Mouse (Mus musculus) forebrain, embryonic 12.5 days (tissue): ENCODE results near the gene Kif1b. TPM values are rescaled to one million over a fixed set of nuclear protein-coding genes. Genes with fewer than 3 reads are reported as not detected.
A peak's percentile ranks its signal among the peaks of the same experiment; 100 is the strongest.
"Not testable (repeated sequence)": the region's sequence is repeated elsewhere in the genome, so short reads cannot be mapped to it uniquely, and the experiment has no call there.

Experiments
- ATAC-seq: fragments of 200-750 bp; cut with Nextera tagmentation; 2 replicates; pipeline ENCODE4 v1.8.0; 2017; ENCODE audit warnings: moderate TSS enrichment; ENCODE audit not compliant: low FRiP score
- H3K27ac ChIP-seq: fragments of 300-500 bp; sonication (generic); 2 replicates; pipeline ENCODE4 v1.5.1; 2016; ENCODE audit warnings: mild to moderate bottlenecking
- H3K27me3 ChIP-seq: fragments of 300-500 bp; sonication (generic); 2 replicates; pipeline ENCODE4 v1.6.1; 2016; ENCODE audit warnings: mild to moderate bottlenecking
- H3K36me3 ChIP-seq: fragments of 300-500 bp; sonication (generic); replicated peaks from 2 replicates; pipeline ENCODE4 v1.6.1; 2016; ENCODE audit warnings: mild to moderate bottlenecking
- H3K4me1 ChIP-seq: fragments of 300-500 bp; sonication (generic); 2 replicates; pipeline ENCODE4 v1.6.1; 2016
- H3K4me2 ChIP-seq: fragments of 300-500 bp; sonication (generic); 2 replicates; pipeline ENCODE4 v1.6.1; 2016; ENCODE audit warnings: mild to moderate bottlenecking, moderate library complexity
- H3K4me3 ChIP-seq: fragments of 300-500 bp; sonication (generic); replicated peaks from 2 replicates; pipeline ENCODE4 v1.5.1; 2016; ENCODE audit warnings: mild to moderate bottlenecking
- H3K9ac ChIP-seq: fragments of 300-500 bp; sonication (generic); 2 replicates; pipeline ENCODE4 v1.6.1; 2016; ENCODE audit warnings: mild to moderate bottlenecking
- H3K9me3 ChIP-seq: fragments of 300-500 bp; sonication (generic); 2 replicates; pipeline ENCODE4 v1.6.1; 2016
- WGBS: fragments of 180-500 bp; shearing (Covaris S2); methylation state at CpG from one replicate; pipeline ENCODE4 v1.1.7; 2016; 5-methylcytosine and 5-hydroxymethylcytosine counted together
- polyA plus RNA-seq: library from polyadenylated mRNA; unstranded; fragments of >200 nt; fragmentation: Nextera tagmentation; extraction: Ambion mirVana; gene quantifications from 2 replicates; pipeline ENCODE4 v1.2.1, GENCODE M21; 2016

The Kif1b gene
- polyA plus RNA-seq, 1 experiment from 2014 or later = 123 TPM

DNA sequence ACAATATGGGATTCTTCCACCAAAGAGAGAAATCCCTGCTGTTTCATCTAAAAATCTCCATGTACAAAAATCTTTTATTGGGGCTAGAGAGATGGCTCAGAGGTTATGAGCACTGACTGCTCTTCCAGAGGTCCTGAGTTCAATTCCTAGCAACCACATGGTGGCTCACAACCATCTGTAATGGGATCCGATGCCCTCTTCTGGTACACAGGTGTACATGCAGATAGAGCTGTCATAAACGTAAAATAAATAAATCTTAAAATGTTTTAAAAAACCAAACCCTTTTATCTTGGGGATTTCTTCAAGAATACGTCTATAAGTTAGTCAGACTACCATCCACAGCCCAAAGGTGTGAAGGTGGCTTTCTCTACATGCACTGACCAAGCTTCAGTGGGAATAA, 78.8 kb downstream of the Kif1b start:
- not testable (repeated sequence) for H3K9me3 ChIP-seq, H3K9ac ChIP-seq, H3K4me2 ChIP-seq, ATAC-seq, H3K4me1 ChIP-seq, H3K27me3 ChIP-seq, H3K4me3 ChIP-seq, H3K27ac ChIP-seq
- H3K36me3 ChIP-seq = peaks cover 44% of the 10 kb centered on the region
- WGBS = 93% methylated on average over 3 of the region's 3 CpGs

DNA sequence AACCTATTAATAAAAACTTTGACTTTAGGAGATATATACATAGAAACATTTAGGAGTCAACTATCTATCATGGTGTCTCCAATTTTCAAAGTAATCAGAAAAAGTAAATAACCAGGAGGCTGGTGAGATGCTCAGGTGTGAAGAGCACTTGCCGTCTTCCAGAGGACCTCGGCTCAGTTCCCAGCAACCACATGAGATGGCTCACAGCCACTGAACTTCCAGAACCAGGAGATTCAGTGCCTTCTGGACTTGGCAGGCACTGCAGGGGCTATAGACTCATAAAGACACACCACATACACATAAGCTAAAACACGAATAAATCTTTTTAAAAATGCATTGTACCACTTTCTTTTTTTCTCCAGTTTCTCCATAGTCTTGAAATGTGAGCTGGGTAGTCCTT, 79.2 kb downstream of the Kif1b start:
- Histone ChIP-seq H3K4me1 (no peaks in the 10 kb centered on the region), H3K4me3 (no peak overlapping the region), H3K36me3 (peaks cover 48% of the 10 kb centered on the region), H3K27me3 (no peaks in the 10 kb centered on the region), H3K9ac (no peak overlapping the region), H3K27ac (no peak overlapping the region), H3K4me2 (no peak overlapping the region), H3K9me3 (no peaks in the 10 kb centered on the region)
- ATAC-seq = no peak
- 91% methylated on average over 3 of the region's 3 CpGs for WGBS

DNA sequence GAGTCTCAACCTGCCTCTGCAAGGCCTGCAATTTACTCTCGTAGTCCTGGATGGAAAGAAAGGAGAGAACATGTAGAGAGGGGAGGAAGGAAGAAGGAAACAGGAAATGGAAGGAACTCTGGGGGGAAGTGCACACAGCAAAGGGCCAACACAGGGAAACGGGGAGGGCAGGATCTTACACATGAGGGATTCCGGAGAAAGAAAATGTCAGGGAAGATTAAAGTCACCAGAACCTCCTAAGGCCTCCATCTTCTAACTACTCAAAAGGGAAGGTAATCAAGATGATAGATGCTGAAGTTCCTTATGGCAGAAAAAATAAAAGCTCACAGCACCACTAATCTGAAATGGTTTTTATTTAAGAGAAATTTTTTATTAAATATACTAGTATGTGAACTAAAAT, 81.2 kb downstream of the Kif1b start:
- 0 out of 2 replicates have a peak, but pooled peaks cover 2% of the 10 kb centered on the region for H3K9me3 ChIP-seq

DNA sequence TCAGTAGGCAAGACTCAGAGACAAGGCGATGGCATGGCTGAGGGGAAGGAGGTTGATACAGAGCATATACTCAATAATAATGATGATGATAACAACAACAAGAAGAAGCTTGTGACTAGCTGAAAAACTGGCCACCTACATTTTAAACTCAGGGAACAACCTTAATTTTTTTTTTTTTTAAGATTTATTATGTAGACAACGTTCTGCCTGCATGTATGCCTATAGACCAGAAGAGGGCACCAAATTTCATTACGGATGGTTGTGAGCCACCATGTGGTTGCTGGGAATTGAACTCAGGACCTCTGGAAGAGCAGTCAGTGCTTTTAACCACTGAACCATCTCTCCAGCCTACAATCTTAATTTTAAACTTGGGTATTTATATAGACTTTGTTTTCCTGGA, 84.0 kb downstream of the Kif1b start:
- no peak overlapping the region for H3K27ac ChIP-seq
- H3K4me1 ChIP-seq = peaks cover 21% of the 10 kb centered on the region
- H3K27me3 ChIP-seq = no peaks in the 10 kb centered on the region
- H3K9me3 ChIP-seq = 0 out of 2 replicates have a peak, but pooled peaks cover 2% of the 10 kb centered on the region
- WGBS = 92% methylated on average over 3 of the region's 3 CpGs
- H3K4me2 ChIP-seq = no peak overlapping the region
- H3K9ac ChIP-seq = no peak overlapping the region
- no peak for ATAC-seq
- peaks cover 75% of the 10 kb centered on the region for H3K36me3 ChIP-seq
- H3K4me3 ChIP-seq = no peak overlapping the region

More for the DNA sequence above, 81.2 kb downstream of the Kif1b start:
- no peak overlapping the region for H3K27ac ChIP-seq
- no peak for ATAC-seq
- WGBS = 69% methylated on average over 3 of the region's 3 CpGs
- no peak overlapping the region for H3K4me2 ChIP-seq
- H3K36me3 ChIP-seq = peaks cover 67% of the 10 kb centered on the region
- no peaks in the 10 kb centered on the region for H3K4me1 ChIP-seq
- H3K4me3 ChIP-seq = no peak overlapping the region
- no peak overlapping the region for H3K9ac ChIP-seq
- H3K27me3 ChIP-seq = no peaks in the 10 kb centered on the region

DNA sequence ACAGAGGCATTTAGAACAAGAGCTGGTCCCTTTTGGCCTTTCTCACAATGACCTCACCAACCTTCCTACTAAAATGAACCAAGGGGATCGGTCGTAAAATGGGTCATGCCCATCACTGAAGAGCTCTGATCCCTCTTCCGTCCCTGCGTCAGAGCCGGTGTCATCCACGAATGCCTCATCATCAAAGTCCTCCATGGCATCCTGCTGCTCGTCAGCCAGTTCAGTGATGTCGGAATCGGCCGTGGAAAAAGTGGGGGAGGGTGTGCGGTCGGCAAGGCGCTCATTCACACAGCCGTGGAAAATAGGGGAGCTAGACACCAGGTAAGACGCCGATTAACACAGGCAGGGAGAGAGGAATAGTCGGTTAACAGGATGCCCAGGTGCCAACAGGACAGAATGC, 87.0 kb downstream of the Kif1b start:
- H3K4me1 ChIP-seq = peaks cover 21% of the 10 kb centered on the region
- H3K27me3 ChIP-seq = no peaks in the 10 kb centered on the region
- peak overlapping the region; percentile 11; the same call in 1 of the 2 replicates for H3K4me2 ChIP-seq
- WGBS = 32% methylated on average over 17 of the region's 17 CpGs
- H3K9ac ChIP-seq = 0 out of 2 replicates have a peak overlapping the region, but pooled peaks have one; percentile 13
- no peak overlapping the region for H3K4me3 ChIP-seq
- ATAC-seq = peak; percentile 36; the same call in 1 of the 2 replicates
- peaks cover 83% of the 10 kb centered on the region for H3K36me3 ChIP-seq
- H3K9me3 ChIP-seq = 0 out of 2 replicates have a peak, but pooled peaks cover 2% of the 10 kb centered on the region
- peak overlapping the region; percentile 73 for H3K27ac ChIP-seq

DNA sequence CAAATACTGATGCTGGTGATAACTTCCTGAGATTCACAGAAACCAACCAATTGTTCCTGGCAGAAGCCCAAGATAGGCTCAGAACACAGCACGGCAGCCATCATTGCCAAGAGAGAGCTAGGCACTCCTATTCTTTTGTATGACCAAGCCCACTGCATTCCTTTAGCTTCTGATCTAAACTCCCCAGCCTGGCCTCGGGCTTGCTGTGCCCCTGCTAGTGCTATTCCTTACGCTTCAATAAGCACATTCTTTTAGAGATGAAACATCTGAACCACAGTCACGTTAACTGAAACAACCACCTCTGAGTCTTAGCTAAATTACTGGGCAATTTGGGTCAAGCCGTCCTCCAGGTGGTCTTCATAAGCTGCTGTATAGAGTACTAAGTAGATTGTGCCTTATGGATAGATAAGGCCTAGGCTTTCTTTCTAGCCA, 87.4 kb downstream of the Kif1b start:
- 0 out of 2 replicates have a peak, but pooled peaks cover 2% of the 10 kb centered on the region for H3K9me3 ChIP-seq
- H3K4me1 ChIP-seq = peaks cover 21% of the 10 kb centered on the region
- H3K4me2 ChIP-seq = peak overlapping the region; percentile 11
- H3K27me3 ChIP-seq = no peaks in the 10 kb centered on the region
- H3K27ac ChIP-seq = peak overlapping the region; percentile 73
- H3K36me3 ChIP-seq = peaks cover 83% of the 10 kb centered on the region
- WGBS = 7% methylated on average over 5 of the region's 5 CpGs
- no peak overlapping the region for H3K4me3 ChIP-seq
- 0 out of 2 replicates have a peak overlapping the region, but pooled peaks have one; percentile 13 for H3K9ac ChIP-seq
- peak; percentile 77 for ATAC-seq

DNA sequence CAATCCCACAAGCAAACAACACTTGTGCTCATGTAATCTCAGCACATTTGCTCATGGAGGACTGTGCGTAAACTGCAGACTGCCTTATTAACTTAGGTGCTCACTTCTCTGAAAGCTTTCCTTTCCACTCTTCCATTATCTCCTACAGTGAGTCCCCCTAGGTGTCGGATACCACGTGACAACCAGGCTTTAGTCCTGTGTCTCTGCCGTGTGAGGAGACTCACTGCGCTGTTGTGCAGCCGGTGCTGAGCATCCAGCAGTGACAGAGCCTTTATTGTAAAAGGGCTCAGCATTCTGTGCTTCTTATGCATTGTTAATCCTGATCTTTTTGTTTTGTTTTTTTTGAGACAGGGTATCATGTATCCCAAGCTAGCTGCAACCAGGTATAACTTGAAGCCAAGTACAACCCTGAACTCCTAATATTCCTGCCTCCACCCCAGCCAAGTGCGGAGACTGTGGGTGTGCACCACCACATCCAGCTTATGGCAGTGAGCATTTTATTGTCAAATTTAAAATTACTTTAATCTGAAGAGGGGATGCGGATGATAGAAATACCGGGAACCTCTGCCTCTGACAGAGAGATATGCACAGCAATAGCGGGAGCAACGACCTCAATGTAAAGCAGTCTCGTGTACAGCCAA, 88.0 kb downstream of the Kif1b start:
- Histone ChIP-seq H3K9me3 (0 out of 2 replicates have a peak, but pooled peaks cover 2% of the 10 kb centered on the region), H3K27ac (peak overlapping the region; percentile 73), H3K36me3 (peaks cover 83% of the 10 kb centered on the region), H3K4me2 (peak overlapping the region; percentile 11), H3K4me1 (peaks cover 21% of the 10 kb centered on the region), H3K9ac (no peak overlapping the region), H3K27me3 (no peaks in the 10 kb centered on the region), H3K4me3 (no peak overlapping the region)
- 38% methylated on average over 12 of the region's 12 CpGs for WGBS
- no peak for ATAC-seq

DNA sequence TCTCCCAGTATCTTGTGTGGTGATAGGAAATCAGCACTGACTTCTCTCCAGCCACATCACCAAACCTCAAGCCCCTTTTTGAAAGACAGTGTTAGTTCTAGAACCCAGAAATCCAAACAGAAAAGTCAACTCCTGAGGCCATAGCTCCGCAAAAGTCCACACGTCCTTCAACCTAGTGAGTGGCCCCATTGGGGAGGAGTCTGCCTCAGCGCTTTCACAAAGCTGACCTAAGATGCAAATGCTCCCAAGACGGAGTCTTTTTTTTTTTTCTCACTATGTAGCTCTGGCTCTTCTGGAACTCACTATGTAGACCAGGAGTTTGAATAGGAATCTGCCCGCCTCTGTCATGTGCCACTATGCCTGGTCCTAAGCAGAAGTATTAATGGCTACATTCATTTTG, 89.0 kb downstream of the Kif1b start:
- H3K36me3 ChIP-seq = peaks cover 83% of the 10 kb centered on the region
- no peak overlapping the region for H3K27ac ChIP-seq
- 0 out of 2 replicates have a peak, but pooled peaks cover 2% of the 10 kb centered on the region for H3K9me3 ChIP-seq
- no peaks in the 10 kb centered on the region for H3K27me3 ChIP-seq
- 89% methylated on average over 5 of the region's 5 CpGs for WGBS
- H3K4me3 ChIP-seq = no peak overlapping the region
- no peak overlapping the region for H3K9ac ChIP-seq
- H3K4me1 ChIP-seq = peaks cover 21% of the 10 kb centered on the region
- ATAC-seq = no peak
- no peak overlapping the region for H3K4me2 ChIP-seq

DNA sequence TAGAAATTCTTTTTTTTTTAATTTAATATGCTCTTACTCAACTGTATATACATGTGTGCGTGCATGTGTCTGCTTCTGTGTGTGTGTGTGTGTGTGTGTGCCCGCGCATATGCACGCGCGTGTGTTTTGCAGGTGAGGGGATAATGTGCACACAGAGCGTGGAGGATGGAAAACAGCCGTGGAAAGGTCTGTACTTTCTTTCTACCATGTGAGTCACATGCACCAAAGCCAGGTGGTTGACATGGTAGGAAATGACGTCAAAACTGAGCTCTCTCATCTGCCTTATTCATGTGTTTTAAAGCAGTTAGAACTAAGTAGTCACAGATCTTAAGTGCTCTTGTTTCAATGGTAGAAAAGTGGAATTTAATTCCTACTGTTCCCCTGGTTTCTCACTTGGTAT, 91.5 kb downstream of the Kif1b start:
- Histone ChIP-seq H3K36me3 (peaks cover 83% of the 10 kb centered on the region), H3K4me3 (no peak overlapping the region), H3K27ac (0 out of 2 replicates have a peak overlapping the region, but pooled peaks have one; percentile 31), H3K4me1 (peaks cover 18% of the 10 kb centered on the region), H3K4me2 (no peak overlapping the region), H3K27me3 (no peaks in the 10 kb centered on the region), H3K9me3 (no peaks in the 10 kb centered on the region), H3K9ac (no peak overlapping the region)
- 86% methylated on average over 9 of the region's 9 CpGs for WGBS
- ATAC-seq = no peak

DNA sequence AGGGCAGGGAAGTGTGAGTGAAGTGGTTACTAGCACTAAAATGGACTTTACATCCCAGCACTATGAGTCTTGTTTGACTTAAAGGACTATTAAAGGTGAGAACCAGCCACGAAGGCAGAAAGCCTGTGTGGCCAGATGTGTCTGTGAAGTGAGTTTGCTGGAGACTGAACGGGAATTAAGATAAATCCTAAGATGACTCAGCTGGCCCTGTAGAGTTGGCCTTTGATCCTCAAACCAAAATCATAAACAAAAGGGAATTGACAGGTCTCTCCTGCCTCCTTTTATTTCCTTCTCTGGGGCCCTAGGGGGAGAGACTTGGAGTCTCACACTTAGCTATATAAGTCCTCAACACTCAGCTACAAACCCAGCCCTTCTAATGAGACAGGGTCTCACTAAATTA, 92.1 kb downstream of the Kif1b start:
- H3K36me3 ChIP-seq = peaks cover 87% of the 10 kb centered on the region
- H3K27me3 ChIP-seq = no peaks in the 10 kb centered on the region
- H3K4me1 ChIP-seq = peaks cover 12% of the 10 kb centered on the region
- 39% methylated on average over 2 of the region's 2 CpGs for WGBS
- no peaks in the 10 kb centered on the region for H3K9me3 ChIP-seq
- H3K4me3 ChIP-seq = no peak overlapping the region
- H3K27ac ChIP-seq = no peak overlapping the region
- H3K4me2 ChIP-seq = no peak overlapping the region
- no peak for ATAC-seq
- H3K9ac ChIP-seq = no peak overlapping the region

DNA sequence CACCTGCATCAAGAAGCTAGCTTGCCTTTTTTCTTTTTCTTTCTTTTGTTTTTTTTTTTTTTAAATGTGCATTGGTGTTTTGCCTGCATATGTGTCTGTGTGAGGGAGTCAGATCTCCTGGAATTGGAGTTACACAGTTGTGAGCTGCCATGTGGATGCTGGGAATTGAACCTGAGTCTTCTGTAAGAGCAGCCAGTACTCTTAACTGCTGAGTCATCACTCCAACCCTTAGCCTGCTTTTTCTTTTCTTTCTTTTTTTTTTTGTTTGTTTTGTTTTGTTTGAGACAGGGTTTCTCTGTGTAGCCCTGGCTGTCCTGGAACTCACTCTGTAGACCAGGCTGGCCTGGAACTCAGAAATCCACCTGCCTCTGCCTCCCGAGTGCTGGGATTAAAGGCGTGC, 93.0 kb downstream of the Kif1b start:
- WGBS = 95% methylated on average over 2 of the region's 2 CpGs
- H3K4me1 ChIP-seq, H3K9me3 ChIP-seq, H3K4me3 ChIP-seq, H3K27ac ChIP-seq, H3K4me2 ChIP-seq, ATAC-seq, H3K9ac ChIP-seq, H3K27me3 ChIP-seq: not testable (repeated sequence)
- peaks cover 88% of the 10 kb centered on the region for H3K36me3 ChIP-seq

DNA sequence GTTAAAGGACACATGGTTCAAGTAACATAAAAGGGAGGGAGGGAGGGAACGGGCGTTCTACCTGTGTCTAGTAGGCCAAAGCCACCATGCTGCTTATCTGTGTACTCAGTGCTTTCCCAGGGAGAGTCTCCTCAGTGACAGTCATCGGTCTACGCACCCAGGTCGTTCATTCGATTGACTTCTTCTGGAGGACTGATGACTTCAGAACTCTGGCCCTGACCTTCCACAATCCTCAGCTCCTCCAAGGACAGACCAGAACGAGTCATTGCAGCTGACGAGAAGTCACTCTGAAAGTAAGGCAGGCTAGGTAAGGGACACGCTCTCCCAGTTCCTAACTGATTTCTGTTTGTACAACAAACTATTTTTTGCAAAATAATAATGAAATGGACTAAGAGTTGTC, 94.0 kb downstream of the Kif1b start:
- Histone ChIP-seq H3K4me3 (no peak overlapping the region), H3K27me3 (no peaks in the 10 kb centered on the region), H3K9me3 (no peaks in the 10 kb centered on the region), H3K9ac (no peak overlapping the region), H3K4me2 (no peak overlapping the region), H3K36me3 (peaks cover 90% of the 10 kb centered on the region), H3K4me1 (no peaks in the 10 kb centered on the region), H3K27ac (no peak overlapping the region)
- WGBS = 96% methylated on average over 9 of the region's 9 CpGs
- ATAC-seq = no peak

DNA sequence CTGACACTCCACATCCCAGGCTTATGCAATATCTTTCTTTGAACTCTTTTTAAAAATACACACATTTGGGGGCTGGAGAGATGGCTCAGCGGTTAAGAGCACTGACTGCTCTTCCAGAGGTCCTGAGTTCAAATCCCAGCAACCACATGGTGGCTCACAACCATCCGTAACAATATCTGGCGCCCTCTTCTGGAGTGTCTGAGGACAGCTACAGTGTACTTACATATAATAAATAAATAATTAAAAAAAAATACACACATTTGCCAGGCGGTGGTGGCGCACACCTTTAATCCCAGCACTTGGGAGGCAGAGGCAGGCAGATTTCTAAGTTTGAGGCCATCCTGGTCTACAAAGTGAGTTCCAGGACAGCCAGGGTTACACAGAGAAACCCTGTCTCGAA, 96.1 kb downstream of the Kif1b start:
- H3K27ac ChIP-seq, ATAC-seq, H3K9ac ChIP-seq, H3K27me3 ChIP-seq, H3K4me3 ChIP-seq, H3K9me3 ChIP-seq, H3K4me1 ChIP-seq, H3K4me2 ChIP-seq: not testable (repeated sequence)
- H3K36me3 ChIP-seq = peaks cover 91% of the 10 kb centered on the region
- WGBS = 91% methylated on average over 6 of the region's 6 CpGs
